Mouse (Mus musculus) neural tube, embryonic 15.5 days (tissue): ENCODE results near the gene Lgals2. TPM values are rescaled to one million over a fixed set of nuclear protein-coding genes. Genes with fewer than 3 reads are reported as not detected.
A peak's percentile ranks its signal among the peaks of the same experiment; 100 is the strongest.
"Not testable (repeated sequence)": the region's sequence is repeated elsewhere in the genome, so short reads cannot be mapped to it uniquely, and the experiment has no call there.

Source experiments
- ATAC-seq: fragments of 200-750 bp; cut with Nextera tagmentation; 2 replicates; pipeline ENCODE4 v1.8.0; 2017; ENCODE audit warnings: mild to moderate bottlenecking, moderate TSS enrichment, moderate library complexity; ENCODE audit not compliant: low FRiP score
- H3K27ac ChIP-seq: fragments of 300-500 bp; sonication (generic); replicated peaks from 2 replicates; pipeline ENCODE4 v1.5.1; 2015; ENCODE audit warnings: mild to moderate bottlenecking, inconsistent platforms
- H3K27me3 ChIP-seq: fragments of 300-500 bp; sonication (generic); replicated peaks from 2 replicates; pipeline ENCODE4 v1.6.1; 2015; ENCODE audit warnings: inconsistent platforms
- H3K36me3 ChIP-seq: fragments of 300-500 bp; sonication (generic); 2 replicates; pipeline ENCODE4 v1.6.1; 2015; ENCODE audit warnings: inconsistent platforms
- H3K4me1 ChIP-seq: fragments of 300-500 bp; sonication (generic); 2 replicates; pipeline ENCODE4 v1.6.1; 2015; ENCODE audit warnings: inconsistent platforms
- H3K4me2 ChIP-seq: fragments of 300-500 bp; sonication (generic); 2 replicates; pipeline ENCODE4 v1.6.1; 2015; ENCODE audit warnings: inconsistent platforms, mild to moderate bottlenecking, moderate library complexity
- H3K4me3 ChIP-seq: fragments of 300-500 bp; sonication (generic); replicated peaks from 2 replicates; pipeline ENCODE4 v1.5.1; 2015; ENCODE audit warnings: mild to moderate bottlenecking, inconsistent platforms
- H3K9ac ChIP-seq: fragments of 300-500 bp; sonication (generic); replicated peaks from 2 replicates; pipeline ENCODE4 v1.6.1; 2015; ENCODE audit warnings: mild to moderate bottlenecking, inconsistent platforms
- H3K9me3 ChIP-seq: fragments of 300-500 bp; sonication (generic); replicated peaks from 2 replicates; pipeline ENCODE4 v1.6.1; 2016; ENCODE audit warnings: inconsistent platforms
- WGBS: fragments of 180-500 bp; shearing (Covaris S2); methylation state at CpG from one replicate; pipeline ENCODE4 v1.1.7; 2015; ENCODE audit warnings: mixed read lengths; 5-methylcytosine and 5-hydroxymethylcytosine counted together
- polyA plus RNA-seq: library from polyadenylated mRNA; unstranded; fragments of >200 nt; fragmentation: Nextera tagmentation; extraction: Ambion mirVana; gene quantifications from 2 replicates; pipeline ENCODE4 v1.2.1, GENCODE M21; 2015

Gene Lgals2
- polyA plus RNA-seq, 1 experiment from 2014 or later, result not detected

- WGBS, result 75% methylated on average over 15 of the region's 15 CpGs
- H3K27me3 ChIP-seq, result no peaks in the 10 kb centered on the region
- H3K27ac ChIP-seq, result no peak overlapping the region
- peaks cover 15% of the 10 kb centered on the region for H3K4me1 ChIP-seq
- H3K4me3 ChIP-seq, result no peak overlapping the region
- H3K4me2 ChIP-seq, result no peak overlapping the region
- H3K9me3 ChIP-seq, result no peaks in the 10 kb centered on the region
- H3K9ac ChIP-seq, result no peak overlapping the region
- no peaks in the 10 kb centered on the region for H3K36me3 ChIP-seq
- ATAC-seq, result no peak
These were observed 5.1 kb downstream of the Lgals2 start for GRCm38 (mm10) chr15:78850059-78850824.

GRCm38 (mm10) chr15:78849485-78849884 is 5.8 kb downstream of the Lgals2 start:
- Histone ChIP-seq H3K27ac (no peak overlapping the region), H3K4me1 (peaks cover 23% of the 10 kb centered on the region), H3K4me3 (no peak overlapping the region), H3K4me2 (no peak overlapping the region), H3K9me3 (no peaks in the 10 kb centered on the region), H3K36me3 (no peaks in the 10 kb centered on the region), H3K27me3 (peaks cover 4% of the 10 kb centered on the region), H3K9ac (no peak overlapping the region)
- 85% methylated on average over 12 of the region's 12 CpGs for WGBS
- no peak for ATAC-seq

- Histone ChIP-seq H3K4me1 (peaks cover 29% of the 10 kb centered on the region), H3K9me3 (no peaks in the 10 kb centered on the region), H3K4me2 (no peak overlapping the region), H3K9ac (no peak overlapping the region), H3K36me3 (no peaks in the 10 kb centered on the region), H3K4me3 (no peak overlapping the region), H3K27ac (no peak overlapping the region), H3K27me3 (peaks cover 14% of the 10 kb centered on the region)
- 36% methylated on average over 5 of the region's 5 CpGs for WGBS
- ATAC-seq, result no peak
These were observed 6.9 kb downstream of the Lgals2 start for GRCm38 (mm10) chr15:78848467-78848866.

GRCm38 (mm10) chr15:78846805-78847204 is 8.5 kb downstream of the Lgals2 start:
- Histone ChIP-seq H3K4me1 (peaks cover 40% of the 10 kb centered on the region), H3K27me3 (peaks cover 21% of the 10 kb centered on the region)
- not testable (repeated sequence) for H3K4me2 ChIP-seq, H3K4me3 ChIP-seq, H3K27ac ChIP-seq, H3K36me3 ChIP-seq, ATAC-seq, H3K9me3 ChIP-seq, H3K9ac ChIP-seq
- 83% methylated on average over 7 of the region's 7 CpGs for WGBS

- Histone ChIP-seq H3K4me2 (no peak overlapping the region), H3K4me1 (peaks cover 39% of the 10 kb centered on the region), H3K9ac (no peak overlapping the region), H3K36me3 (no peaks in the 10 kb centered on the region), H3K9me3 (no peaks in the 10 kb centered on the region), H3K27ac (no peak overlapping the region), H3K4me3 (no peak overlapping the region), H3K27me3 (peaks cover 25% of the 10 kb centered on the region)
- 79% methylated on average over 8 of the region's 8 CpGs for WGBS
- no peak for ATAC-seq
These were observed 9.0 kb downstream of the Lgals2 start for GRCm38 (mm10) chr15:78846352-78846751.

- Histone ChIP-seq H3K27me3 (peaks cover 29% of the 10 kb centered on the region), H3K4me2 (peak overlapping the region; percentile 74; the same call in 1 of the 2 replicates), H3K4me3 (no peak overlapping the region), H3K27ac (no peak overlapping the region), H3K4me1 (peaks cover 44% of the 10 kb centered on the region), H3K36me3 (no peaks in the 10 kb centered on the region), H3K9ac (no peak overlapping the region), H3K9me3 (no peaks in the 10 kb centered on the region)
- 83% methylated on average over 8 of the region's 8 CpGs for WGBS
- ATAC-seq, result no peak
These were observed 9.5 kb downstream of the Lgals2 start for GRCm38 (mm10) chr15:78845867-78846266.

GRCm38 (mm10) chr15:78845321-78845720 is 10.0 kb downstream of the Lgals2 start:
- ATAC-seq, result no peak
- no peaks in the 10 kb centered on the region for H3K9me3 ChIP-seq
- H3K4me2 ChIP-seq, result peak overlapping the region; percentile 74
- no peak overlapping the region for H3K9ac ChIP-seq
- peaks cover 50% of the 10 kb centered on the region for H3K4me1 ChIP-seq
- 81% methylated on average over 11 of the region's 11 CpGs for WGBS
- H3K4me3 ChIP-seq, result no peak overlapping the region
- H3K36me3 ChIP-seq, result no peaks in the 10 kb centered on the region
- peaks cover 30% of the 10 kb centered on the region for H3K27me3 ChIP-seq
- H3K27ac ChIP-seq, result no peak overlapping the region

GRCm38 (mm10) chr15:78844791-78845190 is 10.5 kb downstream of the Lgals2 start:
- Histone ChIP-seq H3K9me3 (no peaks in the 10 kb centered on the region), H3K4me1 (peaks cover 55% of the 10 kb centered on the region), H3K36me3 (no peaks in the 10 kb centered on the region), H3K27ac (no peak overlapping the region), H3K4me2 (peak overlapping the region; percentile 74), H3K9ac (no peak overlapping the region), H3K4me3 (no peak overlapping the region), H3K27me3 (peaks cover 30% of the 10 kb centered on the region)
- ATAC-seq, result no peak
- WGBS, result 21% methylated on average over 9 of the region's 9 CpGs

- H3K36me3 ChIP-seq, result no peaks in the 10 kb centered on the region
- WGBS, result 37% methylated on average over 21 of the region's 21 CpGs
- peaks cover 30% of the 10 kb centered on the region for H3K27me3 ChIP-seq
- H3K27ac ChIP-seq, result 0 out of 2 replicates have a peak overlapping the region, but pooled peaks have one; percentile 74
- peak overlapping the region; percentile 47 for H3K4me3 ChIP-seq
- H3K4me1 ChIP-seq, result peaks cover 60% of the 10 kb centered on the region
- H3K9ac ChIP-seq, result peak overlapping the region; percentile 20; the same call in 1 of the 2 replicates
- H3K9me3 ChIP-seq, result no peaks in the 10 kb centered on the region
- no peak for ATAC-seq
- peak overlapping the region; percentile 74 for H3K4me2 ChIP-seq
These were observed 11.5 kb downstream of the Lgals2 start for GRCm38 (mm10) chr15:78843581-78844469.

GRCm38 (mm10) chr15:78842371-78843163 is 12.8 kb downstream of the Lgals2 start, which contains the start of gene Cdc42ep1:
Gene Cdc42ep1 (plus strand): TSS chr15:78842624.
- Histone ChIP-seq H3K27me3 (peaks cover 30% of the 10 kb centered on the region), H3K27ac (peak within 1 kb of the TSS; percentile 74), H3K4me1 (peaks cover 60% of the 10 kb centered on the region), H3K9me3 (no peaks in the 10 kb centered on the region), H3K9ac (peak within 1 kb of the TSS; percentile 47), H3K4me2 (peak within 1 kb of the TSS; percentile 74), H3K4me3 (peak within 1 kb of the TSS; percentile 47), H3K36me3 (no peaks in the 10 kb centered on the region)
- peak; percentile 70; the same call in 1 of the 2 replicates for ATAC-seq
- WGBS, result under 1% methylated on average over 71 of the region's 86 CpGs

GRCm38 (mm10) chr15:78841161-78841790 is 14.1 kb downstream of the Lgals2 start:
- H3K9ac ChIP-seq, result no peak overlapping the region
- no peak overlapping the region for H3K27ac ChIP-seq
- no peak overlapping the region for H3K4me3 ChIP-seq
- peaks cover 63% of the 10 kb centered on the region for H3K4me1 ChIP-seq
- no peaks in the 10 kb centered on the region for H3K9me3 ChIP-seq
- 56% methylated on average over 6 of the region's 6 CpGs for WGBS
- H3K36me3 ChIP-seq, result no peaks in the 10 kb centered on the region
- H3K27me3 ChIP-seq, result peaks cover 30% of the 10 kb centered on the region
- ATAC-seq, result no peak
- H3K4me2 ChIP-seq, result no peak overlapping the region
